Mouse (Mus musculus) kidney, postnatal 4 days (tissue): ENCODE measurements around the gene Psmb2.
A peak's percentile ranks its signal among the peaks of the same experiment; 100 is the strongest.

ENCODE experiments used
- DNase-seq, 2 experiments: peaks; one replicate each; pipeline ENCODE4 v3.0.0; 2021; ENCODE audit warnings: mixed read lengths in 2 of 2

Gene Psmb2

GRCm38 (mm10) chr4:126753268-126754230 is 76.1 kb downstream of the Psmb2 start, which contains the start of the genes Ncdn and AU040320:
Ncdn (minus strand) TSS chr4:126753438.
AU040320 (plus strand) TSS chr4:126753544.
- DNase-seq, result peak; percentile 97 to 99

GRCm38 (mm10) chr4:126754231-126754611 is 76.8 kb downstream of the Psmb2 start:
- DNase-seq, result no peak

- no peak for DNase-seq
Observed at GRCm38 (mm10) chr4:126754736-126755374, 77.4 kb downstream of the Psmb2 start.

GRCm38 (mm10) chr4:126756766-126757165 is 79.3 kb downstream of the Psmb2 start:
- no peak for DNase-seq

GRCm38 (mm10) chr4:126758299-126758698 is 80.9 kb downstream of the Psmb2 start:
- DNase-seq, result no peak
